Mouse (Mus musculus): ENCODE data around the gene Pdcd4.
"Not testable (repeated sequence)": the region's sequence is repeated elsewhere in the genome, so short reads cannot be mapped to it uniquely, and the experiment has no call there.

Gene Pdcd4

DNA sequence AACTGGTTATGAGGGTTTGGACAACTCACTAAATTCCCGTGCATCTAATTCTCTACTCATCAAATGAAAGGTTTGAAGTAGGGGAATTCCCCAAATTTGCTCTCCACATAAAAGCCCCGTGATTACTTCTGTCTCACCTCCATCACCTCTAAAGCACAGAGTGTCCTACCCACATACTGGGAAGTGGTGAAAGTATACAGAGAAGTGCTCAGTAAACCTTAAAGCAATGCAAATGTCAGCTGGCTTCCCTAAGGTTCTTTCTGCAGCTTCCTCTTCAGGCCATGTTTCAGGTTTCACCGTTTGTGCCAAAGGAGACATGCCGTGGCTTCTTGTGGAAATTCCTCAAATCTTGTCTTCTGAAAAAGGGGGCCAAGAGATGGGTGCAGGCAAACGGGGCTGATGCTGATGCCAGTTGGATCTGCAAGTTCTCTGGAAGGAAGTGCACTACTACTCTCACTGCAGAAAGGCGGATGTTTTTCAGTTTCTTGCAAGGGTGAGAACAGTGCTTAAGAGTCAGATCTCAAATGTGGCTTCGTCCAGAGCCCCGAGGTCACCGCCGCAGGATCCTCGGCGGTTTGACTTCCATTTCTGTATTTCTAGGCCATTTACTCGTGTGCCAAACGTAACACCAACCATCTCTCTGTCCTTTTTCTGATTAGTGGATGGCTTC lies 8.0 kb downstream of the Pdcd4 start:
- no peak for DNase-seq (ENCODE audit: low read depth, low spot score)

- no peak for DNase-seq (ENCODE audit: low read depth, low spot score)
Measured at GRCm38 (mm10) chr19:53901931-53902738, 10.1 kb downstream of the Pdcd4 start.

DNA sequence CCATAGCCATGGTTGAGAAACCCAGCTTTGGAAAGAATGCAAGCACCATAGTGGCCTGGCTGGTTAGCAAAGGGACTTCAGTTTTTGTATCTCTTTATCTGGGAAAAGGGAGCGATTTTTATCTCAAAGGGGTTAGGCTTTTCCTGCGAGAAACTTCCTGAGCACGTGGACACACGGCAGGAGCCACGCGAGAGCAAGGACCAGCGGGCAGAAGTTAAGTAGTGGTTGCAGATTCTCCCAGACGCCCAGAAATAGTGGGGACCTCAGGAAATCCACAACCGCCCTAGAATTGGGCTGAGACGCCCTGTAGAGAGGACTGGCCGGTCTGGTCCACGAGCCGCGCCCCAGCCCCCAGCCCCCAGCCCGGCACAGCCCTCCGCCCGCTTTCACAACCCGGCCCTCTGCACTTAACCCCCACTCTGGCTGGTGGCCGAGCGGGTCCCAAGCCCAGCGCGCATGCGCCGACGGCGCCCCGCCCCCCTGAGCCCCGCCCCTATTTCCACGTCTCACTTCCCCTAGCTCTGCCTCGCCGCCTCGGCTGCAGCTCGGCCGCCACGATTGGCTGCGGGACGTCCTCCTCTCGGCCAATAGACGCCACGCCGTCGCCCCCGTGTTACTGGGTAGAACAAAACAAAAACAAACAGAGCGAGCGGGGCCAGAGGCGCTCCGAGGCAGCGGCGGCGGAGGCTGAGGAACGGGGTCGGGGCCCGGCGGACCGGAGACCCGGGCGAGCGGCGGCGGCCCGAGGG lies 10.9 kb downstream of the Pdcd4 start:
- peak; percentile 97 for DNase-seq (ENCODE audit: low read depth, low spot score)

DNA sequence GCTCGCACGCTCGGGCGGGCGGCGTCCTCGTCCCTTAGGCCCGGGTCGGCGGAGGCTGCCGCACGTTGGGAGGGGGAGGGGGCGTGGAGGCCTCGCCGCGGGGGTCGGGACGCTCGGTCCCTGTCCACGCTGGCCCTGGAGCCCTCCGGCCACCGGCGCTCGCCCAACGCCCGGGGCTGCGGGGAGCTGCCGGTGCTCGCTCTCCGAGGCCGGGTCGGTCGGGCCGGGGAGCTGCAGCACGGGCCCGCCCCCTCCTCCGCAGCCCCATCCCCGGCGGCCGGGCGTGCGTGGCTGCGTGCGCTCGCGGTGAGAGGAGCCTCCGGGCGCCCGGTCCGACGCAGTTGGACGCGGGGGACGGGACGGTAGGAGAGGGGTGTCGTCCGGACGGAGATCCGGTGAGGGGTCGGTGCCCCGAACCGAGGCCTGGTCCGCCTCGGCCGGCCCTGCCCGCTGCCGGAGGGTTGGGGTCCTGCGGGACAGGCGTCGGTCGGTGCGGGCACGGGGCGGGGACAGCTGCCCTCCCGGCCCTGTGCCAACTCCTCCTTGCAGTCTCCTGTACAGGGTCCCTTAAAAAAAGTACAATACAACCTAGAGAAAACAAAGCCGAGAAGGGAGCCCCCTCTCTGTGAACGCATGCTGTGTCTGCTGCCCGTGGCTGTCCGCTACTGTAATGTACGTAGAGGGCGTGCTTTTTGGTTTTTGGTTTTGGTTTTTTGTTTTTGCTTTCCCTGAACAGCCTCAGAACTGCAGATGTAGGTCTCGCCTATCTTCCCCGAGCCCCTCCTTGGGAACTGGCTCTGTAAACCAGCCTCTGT lies 11.7 kb downstream of the Pdcd4 start:
- DNase-seq (ENCODE audit: low read depth, low spot score): peak; percentile 13

- DNase-seq (ENCODE audit: low read depth, low spot score): no peak
Measured at GRCm38 (mm10) chr19:53904833-53905480, 12.9 kb downstream of the Pdcd4 start.

GRCm38 (mm10) chr19:53906033-53906702 lies 14.1 kb downstream of the Pdcd4 start:
- DNase-seq (ENCODE audit: low read depth, low spot score): no peak

GRCm38 (mm10) chr19:53906703-53907070 lies 14.7 kb downstream of the Pdcd4 start:
- DNase-seq (ENCODE audit: low read depth, low spot score): not testable (repeated sequence)

GRCm38 (mm10) chr19:53914950-53915349 lies 22.9 kb downstream of the Pdcd4 start:
- no peak for DNase-seq (ENCODE audit: low read depth, low spot score)

DNA sequence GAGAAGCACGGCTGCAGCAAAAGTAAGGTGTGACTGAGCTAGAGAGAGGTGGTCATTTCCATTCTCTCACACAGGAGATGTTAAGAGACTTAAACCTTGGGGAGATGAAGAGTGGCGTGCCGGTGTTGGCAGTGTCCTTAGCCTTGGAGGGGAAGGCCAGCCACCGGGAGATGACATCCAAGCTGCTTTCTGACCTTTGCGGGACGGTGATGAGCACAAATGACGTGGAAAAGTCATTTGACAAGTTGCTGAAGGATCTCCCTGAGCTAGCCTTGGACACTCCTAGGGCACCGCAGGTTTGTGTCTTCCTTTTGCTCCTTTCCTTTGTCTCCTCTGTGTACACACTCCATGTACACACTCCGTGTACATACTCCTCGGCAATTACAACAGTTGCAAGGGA lies 27.5 kb downstream of the Pdcd4 start:
- DNase-seq (ENCODE audit: low read depth, low spot score): no peak

DNA sequence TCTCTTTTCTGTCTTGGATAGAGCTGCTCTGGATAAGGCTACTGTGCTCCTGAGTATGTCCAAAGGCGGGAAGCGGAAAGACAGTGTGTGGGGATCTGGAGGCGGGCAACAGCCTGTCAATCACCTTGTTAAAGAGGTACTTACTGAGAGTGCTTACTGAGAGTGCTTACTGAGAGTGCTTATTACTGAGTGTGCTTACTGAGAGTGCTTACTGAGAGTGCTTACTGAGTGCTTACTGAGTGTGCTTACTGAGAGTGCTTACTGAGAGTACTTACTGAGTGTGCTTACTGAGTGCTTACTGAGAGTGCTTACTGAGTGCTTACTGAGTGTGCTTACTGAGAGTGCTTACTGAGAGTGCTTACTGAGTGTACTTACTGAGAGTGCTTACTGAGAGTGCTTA lies 30.0 kb downstream of the Pdcd4 start:
- DNase-seq (ENCODE audit: low read depth, low spot score): not testable (repeated sequence)

- peak; percentile 85 for DNase-seq (ENCODE audit: low read depth, low spot score)
Measured at GRCm38 (mm10) chr19:53925338-53925751, 33.3 kb downstream of the Pdcd4 start.

GRCm38 (mm10) chr19:53926705-53927104 lies 34.7 kb downstream of the Pdcd4 start:
- DNase-seq (ENCODE audit: low read depth, low spot score): no peak

DNA sequence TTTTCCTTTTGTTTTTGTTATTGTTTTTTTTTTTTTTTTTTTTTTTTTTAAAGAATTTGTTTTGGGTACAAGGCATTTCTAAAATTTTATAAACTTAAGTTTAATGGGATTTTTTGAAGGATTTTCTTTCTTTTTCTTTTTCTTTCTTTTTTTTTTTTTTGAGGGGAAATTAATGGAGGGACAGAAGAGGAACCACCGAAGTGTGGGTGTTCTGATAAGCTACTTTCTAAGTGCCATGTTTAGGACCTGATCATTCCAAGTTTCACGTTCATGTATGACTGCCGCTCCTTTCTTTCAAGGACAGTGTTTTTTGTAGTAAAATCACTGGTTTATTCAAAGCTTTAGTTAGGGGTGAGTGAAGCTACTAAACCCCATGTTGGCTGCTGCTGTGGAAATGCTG lies 37.2 kb downstream of the Pdcd4 start:
- DNase-seq (ENCODE audit: low read depth, low spot score): no peak

GRCm38 (mm10) chr19:53933050-53933449 lies 41.0 kb downstream of the Pdcd4 start:
- no peak for DNase-seq (ENCODE audit: low read depth, low spot score)

DNA sequence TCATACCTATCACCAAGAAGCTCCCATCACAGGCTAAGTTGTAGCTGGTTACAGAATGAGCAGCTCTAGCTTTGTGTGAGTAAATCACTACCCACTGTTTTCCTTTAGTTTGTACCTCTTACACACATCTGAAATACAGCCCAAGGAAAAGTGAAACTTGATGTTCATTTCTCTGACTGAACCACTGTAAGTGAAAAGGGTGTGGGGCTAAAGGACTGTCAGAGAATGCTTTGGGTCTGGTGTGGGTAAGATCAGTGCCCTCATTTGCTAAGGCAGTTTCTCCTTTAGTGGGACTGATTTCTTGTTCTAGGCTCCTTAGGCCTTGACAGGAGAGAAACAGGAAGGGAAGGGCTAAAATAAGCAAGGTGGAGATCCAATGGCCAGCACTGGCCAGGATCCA lies 42.0 kb downstream of the Pdcd4 start:
- DNase-seq (ENCODE audit: low read depth, low spot score): no peak

DNA sequence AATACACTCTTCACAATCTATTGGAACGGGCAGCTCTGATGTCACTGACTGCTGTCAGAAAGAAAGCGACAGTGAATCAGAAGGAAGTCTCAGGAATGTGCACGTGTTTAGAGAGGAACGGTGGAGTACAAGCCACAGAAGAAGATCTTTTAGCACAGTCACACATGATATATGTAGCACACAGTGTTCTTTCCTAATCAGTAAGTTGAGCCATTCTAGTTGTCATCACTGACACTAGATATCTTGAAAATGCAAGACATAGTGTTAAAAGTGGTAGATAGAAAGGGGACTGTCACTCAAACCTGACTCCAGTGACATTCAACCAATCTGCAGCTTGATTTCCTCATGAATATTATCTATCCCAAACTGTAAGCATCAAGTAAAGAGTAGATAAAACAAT lies 47.4 kb downstream of the Pdcd4 start:
- no peak for DNase-seq (ENCODE audit: low read depth, low spot score)

DNA sequence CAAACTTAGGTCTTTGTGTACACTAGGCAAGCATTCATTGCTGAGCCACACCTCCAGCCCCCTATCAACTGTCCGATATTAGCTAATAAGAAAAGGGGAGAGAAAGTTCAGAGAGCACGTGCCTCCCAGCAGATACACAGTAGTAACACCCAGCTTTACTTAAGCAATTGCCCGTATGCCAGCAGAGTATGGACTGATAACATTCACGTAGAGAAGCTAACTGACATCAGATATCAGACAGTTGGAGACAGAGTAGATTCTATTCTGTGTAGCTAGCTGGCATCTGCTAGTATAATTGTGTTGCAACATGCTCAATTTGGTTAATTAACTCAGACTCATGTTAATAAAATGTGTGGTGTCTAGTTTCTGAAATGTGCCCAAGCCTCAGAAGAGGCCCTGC lies 49.1 kb downstream of the Pdcd4 start:
- no peak for DNase-seq (ENCODE audit: low read depth, low spot score)

- no peak for DNase-seq (ENCODE audit: low read depth, low spot score)
Measured at GRCm38 (mm10) chr19:53942342-53942741, 50.3 kb downstream of the Pdcd4 start.

- peak; percentile 99 for DNase-seq (ENCODE audit: low read depth, low spot score)
Measured at GRCm38 (mm10) chr19:53943802-53944785, 52.1 kb downstream of the Pdcd4 start, which contains the start of the genes Shoc2 and Bbip1. TSS of gene Shoc2 (plus strand) at chr19:53944306. TSS of gene Bbip1 (minus strand) at chr19:53944627.
